Mouse (Mus musculus): ENCODE measurements around the gene Dok5.

Gene Dok5

GRCm38 (mm10) chr2:170857507-170857906, 125.9 kb downstream of the Dok5 start:
- DNase-seq (ENCODE audit: low read depth, low spot score) = no peak

GRCm38 (mm10) chr2:170858640-170859039, 127.0 kb downstream of the Dok5 start:
- DNase-seq (ENCODE audit: low read depth, low spot score) = no peak

- DNase-seq (ENCODE audit: low read depth, low spot score) = no peak
Measured at GRCm38 (mm10) chr2:170860576-170860975, 129.0 kb downstream of the Dok5 start.

GRCm38 (mm10) chr2:170862799-170863198, 131.2 kb downstream of the Dok5 start:
- DNase-seq (ENCODE audit: low read depth, low spot score) = no peak

- DNase-seq (ENCODE audit: low read depth, low spot score) = no peak
Measured at GRCm38 (mm10) chr2:170863201-170863600, 131.6 kb downstream of the Dok5 start.

GRCm38 (mm10) chr2:170864043-170864442, 132.4 kb downstream of the Dok5 start:
- DNase-seq (ENCODE audit: low read depth, low spot score) = no peak

- DNase-seq (ENCODE audit: low read depth, low spot score) = no peak
Measured at GRCm38 (mm10) chr2:170864820-170865219, 133.2 kb downstream of the Dok5 start.

GRCm38 (mm10) chr2:170870566-170870965, 139.0 kb downstream of the Dok5 start:
- DNase-seq (ENCODE audit: low read depth, low spot score) = no peak

GRCm38 (mm10) chr2:170871469-170871868, 139.9 kb downstream of the Dok5 start:
- DNase-seq (ENCODE audit: low read depth, low spot score) = peak; percentile 52

- no peak for DNase-seq (ENCODE audit: low read depth, low spot score)
Measured at GRCm38 (mm10) chr2:170873382-170873781, 141.8 kb downstream of the Dok5 start.

- no peak for DNase-seq (ENCODE audit: low read depth, low spot score)
Measured at GRCm38 (mm10) chr2:170877515-170877914, 145.9 kb downstream of the Dok5 start.

- DNase-seq (ENCODE audit: low read depth, low spot score) = no peak
Measured at GRCm38 (mm10) chr2:170877936-170878335, 146.3 kb downstream of the Dok5 start.

GRCm38 (mm10) chr2:170884209-170884801, 152.7 kb downstream of the Dok5 start:
- peak; percentile 39 for DNase-seq (ENCODE audit: low read depth, low spot score)

GRCm38 (mm10) chr2:170887984-170888383, 156.4 kb downstream of the Dok5 start:
- no peak for DNase-seq (ENCODE audit: low read depth, low spot score)

GRCm38 (mm10) chr2:170895096-170895495, 163.5 kb downstream of the Dok5 start:
- peak; percentile 49 for DNase-seq (ENCODE audit: low read depth, low spot score)

- DNase-seq (ENCODE audit: low read depth, low spot score) = no peak
Measured at GRCm38 (mm10) chr2:170902204-170903028, 170.8 kb downstream of the Dok5 start.

GRCm38 (mm10) chr2:170903029-170903306, 171.4 kb downstream of the Dok5 start:
- no peak for DNase-seq (ENCODE audit: low read depth, low spot score)

- no peak for DNase-seq (ENCODE audit: low read depth, low spot score)
Measured at GRCm38 (mm10) chr2:170903367-170903766, 171.8 kb downstream of the Dok5 start.

- no peak for DNase-seq (ENCODE audit: low read depth, low spot score)
Measured at GRCm38 (mm10) chr2:170912589-170913223, 181.1 kb downstream of the Dok5 start.

GRCm38 (mm10) chr2:170913863-170914262, 182.3 kb downstream of the Dok5 start:
- DNase-seq (ENCODE audit: low read depth, low spot score) = no peak

- DNase-seq (ENCODE audit: low read depth, low spot score) = no peak
Measured at GRCm38 (mm10) chr2:170915646-170916045, 184.0 kb downstream of the Dok5 start.

- no peak for DNase-seq (ENCODE audit: low read depth, low spot score)
Measured at GRCm38 (mm10) chr2:170922260-170922659, 190.7 kb downstream of the Dok5 start.

GRCm38 (mm10) chr2:170924131-170924530, 192.5 kb downstream of the Dok5 start:
- no peak for DNase-seq (ENCODE audit: low read depth, low spot score)

All from telencephalon, adult 2 months (tissue).